Mouse (Mus musculus): Measurements from ENCODE around the gene Reg4. TPM values are rescaled to one million over a fixed set of nuclear protein-coding genes. Genes with fewer than 3 reads are reported as not detected.

Reg4 gene
- polyA plus RNA-seq, 1 experiment = 0.35 TPM

- no peak overlapping the region for H3K27ac ChIP-seq (ENCODE audit: control insufficient read depth, insufficient read depth, low read length)
- no peaks in the 10 kb centered on the region for H3K27me3 ChIP-seq (ENCODE audit: control insufficient read depth, insufficient read depth, low read length)
- no peak for DNase-seq
- WGBS = 54% methylated on average over 8 of the region's 8 CpGs
- no peak overlapping the region for H3K4me3 ChIP-seq (ENCODE audit: control insufficient read depth, insufficient read depth, low read length)
- TF ChIP-seq CTCF (IDR thresholded peaks at IDR 0.05; ENCODE audit: borderline replicate concordance, control insufficient read depth, extremely low read depth, insufficient read depth, low read length, poor library complexity) (no peak), POLR2A (IDR thresholded peaks at IDR 0.05; ENCODE audit: control insufficient read depth, extremely low read depth, insufficient read depth, low read length, poor library complexity) (no peak)
- H3K4me1 ChIP-seq (replicated peaks; ENCODE audit: control insufficient read depth, insufficient read depth, low read length) = no peaks in the 10 kb centered on the region
- no peaks in the 10 kb centered on the region for H3K36me3 ChIP-seq (ENCODE audit: control insufficient read depth, insufficient read depth, low read length)
These were observed 23.9 kb downstream of the Reg4 start for GRCm38 (mm10) chr3:98245892-98246291.

DNA sequence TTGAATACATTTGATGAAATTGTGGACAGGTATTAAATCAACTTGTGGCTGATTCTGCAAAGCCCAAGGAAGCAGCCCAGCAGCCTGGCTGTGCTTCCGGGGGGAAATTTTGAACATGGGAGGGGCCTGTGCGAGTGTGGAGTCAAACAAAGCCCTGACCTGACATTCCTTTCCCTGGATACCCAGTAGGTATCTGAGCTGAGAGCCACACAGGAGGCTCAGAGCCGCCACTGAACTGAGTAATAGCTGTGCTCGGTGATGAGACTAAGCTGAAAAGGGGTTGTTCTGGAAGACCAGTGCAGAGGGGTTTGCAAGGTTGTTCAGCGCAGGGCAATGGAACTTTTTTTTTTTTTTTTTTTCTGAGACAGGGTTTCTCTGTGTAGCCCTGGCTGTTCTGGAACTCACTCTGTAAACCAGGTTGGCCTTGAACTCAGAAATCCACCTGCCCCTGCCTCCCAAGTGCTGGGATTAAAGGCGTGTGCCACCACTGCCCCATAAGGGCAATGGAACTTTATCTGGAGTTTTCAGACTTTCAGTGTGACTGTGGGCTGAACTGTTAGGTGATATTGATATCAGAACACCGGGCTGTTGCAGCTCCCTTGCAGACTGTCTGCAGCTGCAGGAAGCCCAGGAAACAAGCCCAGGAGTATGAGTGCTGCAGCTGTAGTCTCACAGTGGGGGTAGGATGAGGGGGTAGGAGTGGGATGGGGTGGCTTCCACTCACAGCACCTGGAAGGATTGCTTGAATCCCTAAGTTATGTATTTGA is 25.2 kb downstream of the Reg4 start:
- Histone ChIP-seq H3K27me3 (ENCODE audit: control insufficient read depth, insufficient read depth, low read length) (no peaks in the 10 kb centered on the region), H3K36me3 (ENCODE audit: control insufficient read depth, insufficient read depth, low read length) (no peaks in the 10 kb centered on the region), H3K4me1 (replicated peaks; ENCODE audit: control insufficient read depth, insufficient read depth, low read length) (no peaks in the 10 kb centered on the region), H3K27ac (ENCODE audit: control insufficient read depth, insufficient read depth, low read length) (no peak overlapping the region), H3K4me3 (ENCODE audit: control insufficient read depth, insufficient read depth, low read length) (no peak overlapping the region)
- 84% methylated on average over 7 of the region's 7 CpGs for WGBS
- TF ChIP-seq CTCF (IDR thresholded peaks at IDR 0.05; ENCODE audit: borderline replicate concordance, control insufficient read depth, extremely low read depth, insufficient read depth, low read length, poor library complexity) = no peak
- TF ChIP-seq POLR2A (IDR thresholded peaks at IDR 0.05; ENCODE audit: control insufficient read depth, extremely low read depth, insufficient read depth, low read length, poor library complexity) = no peak
- no peak for DNase-seq

DNA sequence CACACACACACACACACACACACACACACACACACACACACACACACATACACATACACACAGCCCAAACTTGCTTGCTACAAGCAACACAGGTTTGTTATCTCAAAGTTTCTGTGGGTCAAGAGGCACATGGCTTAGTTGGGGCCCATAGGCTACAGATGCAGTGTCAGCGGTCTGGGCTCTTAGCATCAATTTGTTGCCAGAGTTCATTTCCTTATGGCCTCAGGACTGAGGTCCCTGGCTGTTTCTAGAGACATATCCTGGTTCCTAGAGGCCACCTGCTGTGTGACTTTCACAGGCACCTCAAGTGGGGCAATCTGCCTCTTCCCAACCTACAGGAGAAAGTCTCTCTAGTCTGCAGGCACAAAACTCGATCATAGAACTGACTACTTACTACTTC is 27.4 kb downstream of the Reg4 start:
- H3K27ac ChIP-seq (ENCODE audit: control insufficient read depth, insufficient read depth, low read length) = no peak overlapping the region

DNA sequence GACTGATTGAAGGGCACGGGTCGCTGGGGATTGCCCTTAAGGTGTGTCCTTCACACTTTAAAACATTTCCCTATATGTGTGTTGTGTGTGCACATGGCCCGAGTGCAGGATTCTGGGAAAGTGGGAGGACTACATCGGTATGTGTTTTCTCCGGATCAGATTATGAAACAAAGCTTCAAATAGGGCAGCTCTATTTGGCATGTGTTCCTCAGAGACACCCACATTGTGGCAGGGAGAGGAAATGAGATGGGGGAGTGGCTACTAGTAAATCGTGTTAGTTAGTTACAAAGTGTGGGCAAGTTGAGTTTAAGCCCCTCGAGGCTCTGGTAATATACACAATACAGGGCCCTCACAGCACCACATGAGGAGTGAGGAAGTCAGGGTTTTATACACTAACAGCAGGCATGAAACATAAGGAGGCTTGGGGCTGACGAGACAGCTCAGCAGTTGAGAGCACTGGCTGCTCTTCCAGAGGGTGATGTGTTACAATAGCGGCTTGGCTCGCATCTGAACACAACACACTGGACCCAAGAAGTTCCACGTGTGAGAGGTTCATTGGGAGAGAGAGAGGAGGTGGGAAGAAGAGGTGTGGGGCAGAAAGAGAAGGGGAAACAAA is 28.0 kb downstream of the Reg4 start:
- no peak for DNase-seq
- 56% methylated on average over 11 of the region's 11 CpGs for WGBS

More for the DNA sequence above, 27.4 kb downstream of the Reg4 start:
- WGBS = 83% methylated on average over 2 of the region's 2 CpGs
- TF ChIP-seq CTCF (IDR thresholded peaks at IDR 0.05; ENCODE audit: borderline replicate concordance, control insufficient read depth, extremely low read depth, insufficient read depth, low read length, poor library complexity) (no peak), POLR2A (IDR thresholded peaks at IDR 0.05; ENCODE audit: control insufficient read depth, extremely low read depth, insufficient read depth, low read length, poor library complexity) (no peak)
- DNase-seq = no peak
- Histone ChIP-seq H3K36me3 (ENCODE audit: control insufficient read depth, insufficient read depth, low read length) (no peaks in the 10 kb centered on the region), H3K4me3 (ENCODE audit: control insufficient read depth, insufficient read depth, low read length) (no peak overlapping the region), H3K27me3 (ENCODE audit: control insufficient read depth, insufficient read depth, low read length) (no peaks in the 10 kb centered on the region), H3K4me1 (replicated peaks; ENCODE audit: control insufficient read depth, insufficient read depth, low read length) (no peaks in the 10 kb centered on the region)

DNA sequence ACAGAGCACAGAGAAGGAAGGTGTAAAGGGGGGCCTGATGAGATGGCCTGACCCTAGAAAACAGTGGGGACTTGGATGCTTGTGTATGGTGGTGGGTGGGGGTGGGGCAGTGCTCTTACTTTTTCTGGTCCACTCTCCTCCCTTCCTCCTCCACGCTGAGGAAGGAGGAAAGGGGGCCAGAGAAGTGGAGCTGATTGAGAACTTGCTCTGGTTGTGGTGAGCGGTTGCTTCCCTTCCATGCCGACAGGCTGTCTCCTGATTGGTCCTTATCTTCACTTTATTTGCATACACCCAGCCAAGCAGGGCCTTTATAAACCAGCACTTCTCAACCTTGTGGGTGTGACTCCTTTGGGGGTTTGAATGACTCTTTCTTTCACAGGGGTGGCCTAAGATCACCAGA is 32.1 kb downstream of the Reg4 start:
- 55% methylated on average over 3 of the region's 3 CpGs for WGBS
- TF ChIP-seq CTCF (IDR thresholded peaks at IDR 0.05; ENCODE audit: borderline replicate concordance, control insufficient read depth, extremely low read depth, insufficient read depth, low read length, poor library complexity) (no peak), POLR2A (IDR thresholded peaks at IDR 0.05; ENCODE audit: control insufficient read depth, extremely low read depth, insufficient read depth, low read length, poor library complexity) (no peak)
- DNase-seq = no peak
- Histone ChIP-seq H3K4me3 (ENCODE audit: control insufficient read depth, insufficient read depth, low read length) (no peak overlapping the region), H3K27me3 (ENCODE audit: control insufficient read depth, insufficient read depth, low read length) (no peaks in the 10 kb centered on the region), H3K36me3 (ENCODE audit: control insufficient read depth, insufficient read depth, low read length) (no peaks in the 10 kb centered on the region), H3K27ac (ENCODE audit: control insufficient read depth, insufficient read depth, low read length) (no peak overlapping the region), H3K4me1 (replicated peaks; ENCODE audit: control insufficient read depth, insufficient read depth, low read length) (peaks cover 2% of the 10 kb centered on the region; the same call in 1 of the 2 replicates)

More for the DNA sequence above, 28.0 kb downstream of the Reg4 start:
- no peak overlapping the region for H3K27ac ChIP-seq (ENCODE audit: control insufficient read depth, insufficient read depth, low read length)
- H3K36me3 ChIP-seq (ENCODE audit: control insufficient read depth, insufficient read depth, low read length) = no peaks in the 10 kb centered on the region
- no peaks in the 10 kb centered on the region for H3K27me3 ChIP-seq (ENCODE audit: control insufficient read depth, insufficient read depth, low read length)
- H3K4me1 ChIP-seq (replicated peaks; ENCODE audit: control insufficient read depth, insufficient read depth, low read length) = no peaks in the 10 kb centered on the region
- no peak overlapping the region for H3K4me3 ChIP-seq (ENCODE audit: control insufficient read depth, insufficient read depth, low read length)
- TF ChIP-seq CTCF (IDR thresholded peaks at IDR 0.05; ENCODE audit: borderline replicate concordance, control insufficient read depth, extremely low read depth, insufficient read depth, low read length, poor library complexity) (no peak), POLR2A (IDR thresholded peaks at IDR 0.05; ENCODE audit: control insufficient read depth, extremely low read depth, insufficient read depth, low read length, poor library complexity) (no peak)

DNA sequence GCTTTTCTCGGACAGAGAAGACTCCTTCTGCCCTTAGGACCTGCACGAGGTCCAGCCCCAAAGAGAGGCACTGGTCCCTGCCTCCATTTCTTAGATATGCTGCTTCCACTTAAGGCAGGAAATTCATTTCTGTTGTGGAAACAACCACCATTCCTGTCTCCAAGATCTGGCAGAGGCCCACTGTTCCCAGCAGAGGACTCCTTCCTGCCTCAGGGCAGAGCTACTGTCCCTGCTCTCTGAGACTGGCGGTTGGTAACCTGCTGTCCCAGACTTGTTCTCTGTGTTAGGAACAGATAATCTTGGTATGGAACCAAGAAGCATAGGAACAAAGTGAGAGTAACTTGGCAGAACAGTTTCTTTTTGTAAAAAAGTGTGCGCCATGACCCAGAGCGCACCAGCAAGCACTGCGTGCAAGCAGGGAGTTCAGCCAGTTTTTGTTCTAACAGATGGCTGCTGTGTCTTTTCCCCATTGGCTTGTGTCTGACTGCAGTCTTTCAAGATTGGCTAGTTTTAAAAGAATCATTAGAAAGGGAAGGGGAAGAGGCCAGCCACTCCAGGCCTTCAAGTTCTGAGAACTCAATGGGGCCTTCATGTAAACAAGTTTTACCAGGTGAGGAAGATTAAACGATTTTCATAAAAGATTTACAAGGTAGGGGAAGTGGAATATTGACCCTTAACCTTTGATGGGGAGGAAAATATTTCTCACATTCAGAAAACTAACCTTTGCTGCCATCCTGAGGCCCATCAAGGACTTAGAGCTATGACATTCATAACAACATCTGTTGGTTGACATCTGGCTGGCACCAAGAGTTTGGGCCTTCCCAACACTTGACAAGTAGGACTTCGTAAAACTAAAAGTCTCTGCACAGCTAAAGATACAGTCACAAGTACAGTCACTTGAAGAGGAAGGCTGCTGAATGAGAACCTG is 33.0 kb downstream of the Reg4 start:
- H3K27ac ChIP-seq (ENCODE audit: control insufficient read depth, insufficient read depth, low read length) = no peak overlapping the region
- no peaks in the 10 kb centered on the region for H3K27me3 ChIP-seq (ENCODE audit: control insufficient read depth, insufficient read depth, low read length)
- no peaks in the 10 kb centered on the region for H3K36me3 ChIP-seq (ENCODE audit: control insufficient read depth, insufficient read depth, low read length)
- WGBS = 87% methylated on average over 8 of the region's 8 CpGs
- no peak for TF ChIP-seq POLR2A (IDR thresholded peaks at IDR 0.05; ENCODE audit: control insufficient read depth, extremely low read depth, insufficient read depth, low read length, poor library complexity)
- no peak for TF ChIP-seq CTCF (IDR thresholded peaks at IDR 0.05; ENCODE audit: borderline replicate concordance, control insufficient read depth, extremely low read depth, insufficient read depth, low read length, poor library complexity)
- H3K4me3 ChIP-seq (ENCODE audit: control insufficient read depth, insufficient read depth, low read length) = no peak overlapping the region
- H3K4me1 ChIP-seq (replicated peaks; ENCODE audit: control insufficient read depth, insufficient read depth, low read length) = peaks cover 2% of the 10 kb centered on the region; the same call in 1 of the 2 replicates
- no peak for DNase-seq

Measured in thymus, adult 2 months (tissue).